Mouse (Mus musculus) liver, embryonic 14.5 days (tissue): Measurements from ENCODE around the gene Hemgn. TPM values are rescaled to one million over a fixed set of nuclear protein-coding genes. Genes with fewer than 3 reads are reported as not detected.

Experiments used
- ATAC-seq: fragments of 200-750 bp; cut with Nextera tagmentation; 2 replicates; pipeline ENCODE4 v1.8.0; 2017; ENCODE audit warnings: moderate number of reproducible peaks, mild to moderate bottlenecking, moderate library complexity; ENCODE audit not compliant: insufficient read depth
- DNase-seq, 3 experiments: peaks; one replicate each; pipeline ENCODE4 v3.0.0-alpha.2; 2012 to 2013; ENCODE audit warnings: low read depth in 3 of 3, low spot score in 3 of 3
- H3K27ac ChIP-seq: fragments of 300-500 bp; sonication (generic); 2 replicates; pipeline ENCODE4 v1.5.1; 2014; ENCODE audit warnings: moderate library complexity, mild to moderate bottlenecking, control low read depth, inconsistent platforms
- H3K27me3 ChIP-seq: fragments of 300-500 bp; sonication (generic); 2 replicates; pipeline ENCODE4 v1.6.1; 2014; ENCODE audit warnings: mild to moderate bottlenecking, low read length, moderate library complexity; ENCODE audit not compliant: control insufficient read depth, insufficient read depth
- H3K36me3 ChIP-seq: fragments of 300-500 bp; sonication (generic); replicated peaks from 2 replicates; pipeline ENCODE4 v1.6.1; 2014; ENCODE audit warnings: low read depth; ENCODE audit not compliant: control insufficient read depth, insufficient read depth
- H3K4me1 ChIP-seq, 2 experiments: fragments of 200-500 bp in 1 of 2; fragments of 300-500 bp in 1 of 2; sonication (generic) in 1 of 2; replicated peaks; 2 replicates each; pipeline ENCODE4 v1.6.1; 2012 to 2014; ENCODE audit warnings: antibody characterized with exemption in 1 of 2, inconsistent platforms in 1 of 2, low read length in 1 of 2; ENCODE audit not compliant: control insufficient read depth in 2 of 2, insufficient read depth in 2 of 2
- H3K4me2 ChIP-seq: fragments of 300-500 bp; sonication (generic); 2 replicates; pipeline ENCODE4 v1.6.1; 2014; ENCODE audit warnings: low read depth, mild to moderate bottlenecking, control low read depth, moderate library complexity
- H3K4me3 ChIP-seq, 2 experiments: fragments of 200-500 bp in 1 of 2; fragments of 300-500 bp in 1 of 2; sonication (generic) in 1 of 2; 2 replicates each; pipeline ENCODE4 v1.5.1; 2012 to 2014; ENCODE audit warnings: low read depth in 2 of 2, low read length in 2 of 2, mild to moderate bottlenecking in 2 of 2, control low read depth in 1 of 2, inconsistent platforms in 1 of 2, moderate library complexity in 1 of 2; ENCODE audit not compliant: insufficient read depth in 1 of 2
- H3K9ac ChIP-seq: fragments of 300-500 bp; sonication (generic); replicated peaks from 2 replicates; pipeline ENCODE4 v1.6.1; 2014; ENCODE audit warnings: mild to moderate bottlenecking, control low read depth, moderate library complexity
- H3K9me3 ChIP-seq: fragments of 300-500 bp; sonication (generic); 2 replicates; pipeline ENCODE4 v1.6.1; 2016; ENCODE audit warnings: low read length, mixed read lengths; ENCODE audit not compliant: control insufficient read depth
- CTCF ChIP-seq: IDR thresholded peaks from 2 replicates; pipeline ENCODE4 v1.5.1; 2016; ENCODE audit warnings: antibody characterized with exemption, low read depth, control low read depth
- EP300 ChIP-seq: IDR thresholded peaks from 2 replicates; pipeline ENCODE4 v1.6.1; 2016; ENCODE audit warnings: antibody characterized with exemption, low read depth
- WGBS: fragments of 180-500 bp; shearing (Covaris S2); extraction: QIAGEN DNeasy Blood & Tissue Kit; methylation state at CpG from one replicate; pipeline ENCODE4 v1.1.7; 2014; ENCODE audit not compliant: insufficient replicate concordance; 5-methylcytosine and 5-hydroxymethylcytosine counted together
- polyA plus RNA-seq, 2 experiments: library from polyadenylated mRNA; depleted of rRNA in 1 of 2; stranded (reverse) in 1 of 2; unstranded in 1 of 2; fragments of >200 nt; fragmentation: Nextera tagmentation in 1 of 2; extraction: Ambion mirVana in 1 of 2; gene quantifications; 2 replicates each; pipeline versions ENCODE4 v1.2.1 to v1.2.3; 2012 to 2014

Gene Hemgn
- polyA plus RNA-seq, 2 experiments = 274 to 293 TPM

GRCm38 (mm10) chr4:46404042-46404795 is 9.1 kb downstream of the Hemgn start:
- Histone ChIP-seq H3K4me3 (peak overlapping the region; percentile 80 to 97), H3K4me2 (peak overlapping the region; percentile 99), H3K9me3 (no peaks in the 10 kb centered on the region), H3K9ac (peak overlapping the region; percentile 99), H3K4me1 (peaks cover 58 to 59% of the 10 kb centered on the region in 2 experiments), H3K36me3 (peaks cover 35% of the 10 kb centered on the region), H3K27ac (peak overlapping the region; percentile 93), H3K27me3 (no peaks in the 10 kb centered on the region)
- ATAC-seq (peak; percentile 82), DNase-seq (peak; percentile 91 to 95 (median 92))
- no peak for TF ChIP-seq CTCF
- TF ChIP-seq EP300 = peak; percentile 99
- WGBS = 11% methylated on average over 6 of the region's 6 CpGs

- Histone ChIP-seq H3K27me3 (no peaks in the 10 kb centered on the region), H3K36me3 (peaks cover 88% of the 10 kb centered on the region), H3K4me3 (peak overlapping the region; percentile 80 to 97), H3K27ac (peak overlapping the region; percentile 93), H3K9me3 (no peaks in the 10 kb centered on the region), H3K4me2 (peak overlapping the region; percentile 99), H3K4me1 (peaks cover 27 to 49% of the 10 kb centered on the region in 2 experiments), H3K9ac (peak overlapping the region; percentile 99)
- DNase-seq (no peak), ATAC-seq (no peak)
- 52% methylated on average over 4 of the region's 4 CpGs for WGBS
- TF ChIP-seq EP300 (no peak), CTCF (no peak)
Measured at GRCm38 (mm10) chr4:46398839-46399238, 14.5 kb downstream of the Hemgn start.

- peak overlapping the region; percentile 93 for H3K27ac ChIP-seq
- H3K27me3 ChIP-seq = no peaks in the 10 kb centered on the region
- ATAC-seq (peak; percentile 79), DNase-seq (peak; percentile 78 to 80 (median 79))
- peaks cover 29 to 55% of the 10 kb centered on the region in 2 experiments for H3K4me1 ChIP-seq
- peak overlapping the region; percentile 55 for H3K9ac ChIP-seq
- H3K4me3 ChIP-seq = peak overlapping the region; percentile 35 to 80
- H3K4me2 ChIP-seq = peak overlapping the region; percentile 99
- peaks cover 96% of the 10 kb centered on the region for H3K36me3 ChIP-seq
- WGBS = 17% methylated on average over 5 of the region's 5 CpGs
- no peaks in the 10 kb centered on the region for H3K9me3 ChIP-seq
- peak; percentile 43 for TF ChIP-seq EP300
- TF ChIP-seq CTCF = no peak
Measured at GRCm38 (mm10) chr4:46395736-46396135, 17.6 kb downstream of the Hemgn start.

GRCm38 (mm10) chr4:46394388-46394787 is 18.9 kb downstream of the Hemgn start:
- TF ChIP-seq EP300 = no peak
- no peak for TF ChIP-seq CTCF
- no peak overlapping the region for H3K9ac ChIP-seq
- H3K4me1 ChIP-seq = peaks cover 22 to 50% of the 10 kb centered on the region in 2 experiments
- H3K27me3 ChIP-seq = no peaks in the 10 kb centered on the region
- 82% methylated on average over 2 of the region's 2 CpGs for WGBS
- peak overlapping the region; percentile 99 for H3K4me2 ChIP-seq
- ATAC-seq = no peak
- no peak overlapping the region for H3K27ac ChIP-seq
- no peak overlapping the region for H3K4me3 ChIP-seq
- H3K9me3 ChIP-seq = no peaks in the 10 kb centered on the region
- H3K36me3 ChIP-seq = peaks cover 82% of the 10 kb centered on the region
- DNase-seq = no peak

- H3K9ac ChIP-seq = peak overlapping the region; percentile 58
- peak overlapping the region; percentile 70 for H3K4me2 ChIP-seq
- DNase-seq = peak; percentile 89 to 93 (median 90)
- H3K27ac ChIP-seq = peak overlapping the region; percentile 72
- peaks cover 5 to 13% of the 10 kb centered on the region in 2 experiments; a peak in 3 of 4 replicates for H3K4me1 ChIP-seq
- H3K9me3 ChIP-seq = no peaks in the 10 kb centered on the region
- H3K4me3 ChIP-seq = peak overlapping the region; percentile 26 to 58; a peak in 3 of 4 replicates
- 11% methylated on average over 9 of the region's 9 CpGs for WGBS
- peak; percentile 93 for TF ChIP-seq CTCF
- TF ChIP-seq EP300 = peak; percentile 14; the same call in 1 of the 2 replicates
- H3K27me3 ChIP-seq = no peaks in the 10 kb centered on the region
- peak; percentile 47 for ATAC-seq
- H3K36me3 ChIP-seq = peaks cover 65% of the 10 kb centered on the region
Measured at GRCm38 (mm10) chr4:46390390-46390970, 22.8 kb downstream of the Hemgn start.
